Mouse (Mus musculus) splenic B cell, adult 2 months (primary cell): ENCODE measurements around the gene Axin2.

Source experiments
- DNase-seq: peaks from one replicate; pipeline ENCODE4 v3.0.0-alpha.2; 2011; ENCODE audit warnings: low read depth, low spot score
- H3K27me3 ChIP-seq: 2 replicates; pipeline ENCODE4 v1.6.1; 2012; ENCODE audit warnings: mild to moderate bottlenecking, low read length, moderate library complexity, mixed read lengths; ENCODE audit not compliant: control insufficient read depth, poor library complexity, insufficient read depth, severe bottlenecking
- H3K36me3 ChIP-seq: 2 replicates; pipeline ENCODE4 v1.6.1; 2012; ENCODE audit warnings: mild to moderate bottlenecking, low read length, moderate library complexity, mixed read lengths; ENCODE audit not compliant: control insufficient read depth, poor library complexity, insufficient read depth, severe bottlenecking

Axin2 gene

GRCm38 (mm10) chr11:108893855-108894510 lies 26.2 kb upstream of the Axin2 start:
- Histone ChIP-seq H3K27me3 (no peaks in the 10 kb centered on the region), H3K36me3 (no peaks in the 10 kb centered on the region)
- no peak for DNase-seq

GRCm38 (mm10) chr11:108897034-108897433 lies 23.1 kb upstream of the Axin2 start:
- Histone ChIP-seq H3K27me3 (no peaks in the 10 kb centered on the region), H3K36me3 (no peaks in the 10 kb centered on the region)
- DNase-seq: no peak

- no peak for DNase-seq
- H3K36me3 ChIP-seq: no peaks in the 10 kb centered on the region
- H3K27me3 ChIP-seq: no peaks in the 10 kb centered on the region
These were observed 22.1 kb upstream of the Axin2 start for GRCm38 (mm10) chr11:108898063-108898462.

- DNase-seq: no peak
- H3K36me3 ChIP-seq: no peaks in the 10 kb centered on the region
- no peaks in the 10 kb centered on the region for H3K27me3 ChIP-seq
These were observed 21.7 kb upstream of the Axin2 start for GRCm38 (mm10) chr11:108898483-108898882.

- Histone ChIP-seq H3K27me3 (no peaks in the 10 kb centered on the region), H3K36me3 (no peaks in the 10 kb centered on the region)
- no peak for DNase-seq
These were observed 19.2 kb upstream of the Axin2 start for GRCm38 (mm10) chr11:108900718-108901488.

- no peaks in the 10 kb centered on the region for H3K27me3 ChIP-seq
- no peaks in the 10 kb centered on the region for H3K36me3 ChIP-seq
- DNase-seq: no peak
These were observed 18.5 kb upstream of the Axin2 start for GRCm38 (mm10) chr11:108901670-108902069.

- no peaks in the 10 kb centered on the region for H3K36me3 ChIP-seq
- no peak for DNase-seq
- no peaks in the 10 kb centered on the region for H3K27me3 ChIP-seq
These were observed 17.8 kb upstream of the Axin2 start for GRCm38 (mm10) chr11:108902303-108902702.

GRCm38 (mm10) chr11:108906590-108907254 lies 13.4 kb upstream of the Axin2 start:
- DNase-seq: no peak
- H3K27me3 ChIP-seq: no peaks in the 10 kb centered on the region

GRCm38 (mm10) chr11:108909396-108910195 lies 10.6 kb upstream of the Axin2 start:
- DNase-seq: no peak
- no peaks in the 10 kb centered on the region for H3K36me3 ChIP-seq
- no peaks in the 10 kb centered on the region for H3K27me3 ChIP-seq

More at GRCm38 (mm10) chr11:108906590-108907254, 13.4 kb upstream of the Axin2 start:
- no peaks in the 10 kb centered on the region for H3K36me3 ChIP-seq

GRCm38 (mm10) chr11:108910328-108910886 lies 9.7 kb upstream of the Axin2 start:
- no peaks in the 10 kb centered on the region for H3K36me3 ChIP-seq
- no peak for DNase-seq
- H3K27me3 ChIP-seq: no peaks in the 10 kb centered on the region

GRCm38 (mm10) chr11:108910903-108911302 lies 9.2 kb upstream of the Axin2 start:
- no peak for DNase-seq
- no peaks in the 10 kb centered on the region for H3K27me3 ChIP-seq
- no peaks in the 10 kb centered on the region for H3K36me3 ChIP-seq

GRCm38 (mm10) chr11:108912174-108912573 lies 8.0 kb upstream of the Axin2 start:
- H3K36me3 ChIP-seq: no peaks in the 10 kb centered on the region
- no peaks in the 10 kb centered on the region for H3K27me3 ChIP-seq
- DNase-seq: no peak

- no peaks in the 10 kb centered on the region for H3K36me3 ChIP-seq
- peaks cover 5% of the 10 kb centered on the region for H3K27me3 ChIP-seq
- DNase-seq: no peak
These were observed 2.5 kb upstream of the Axin2 start for GRCm38 (mm10) chr11:108917422-108918324.
